Mouse (Mus musculus): ENCODE measurements around the gene Pkp1.

The Pkp1 gene

DNA sequence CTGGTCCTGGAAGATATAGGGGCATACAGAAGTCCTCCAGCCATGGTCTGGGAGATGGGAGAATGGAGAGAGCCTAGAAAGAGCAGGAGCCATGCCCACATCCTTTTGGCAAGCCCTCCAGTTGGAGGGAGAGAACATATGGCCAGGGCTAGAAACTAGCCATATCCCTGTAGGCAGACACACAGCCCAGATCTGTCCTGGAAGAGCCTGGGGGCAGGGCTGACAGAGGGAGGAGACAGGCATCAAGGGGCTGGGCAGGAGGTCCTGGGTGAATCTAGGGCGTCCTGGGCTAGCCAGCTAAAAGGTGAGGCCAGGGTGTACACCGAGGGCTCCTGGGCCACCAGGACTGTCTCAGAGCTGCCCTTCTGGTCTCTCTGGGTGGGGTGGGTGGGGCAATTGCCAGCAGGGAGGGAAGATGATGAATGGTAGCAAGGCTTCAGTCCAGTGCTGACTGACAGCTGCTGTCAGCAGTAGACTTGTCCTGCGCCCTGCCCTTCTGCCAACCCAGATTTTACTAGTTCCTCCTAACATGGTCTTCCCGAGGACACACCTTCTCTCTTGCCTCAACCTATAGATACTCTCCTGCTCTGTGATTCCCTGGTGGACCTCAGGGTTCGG, 5.5 kb upstream of the Pkp1 start:
- no peaks in the 10 kb centered on the region for H3K9me3 ChIP-seq (ENCODE audit: low read length)
- TF ChIP-seq POU5F1 (IDR thresholded peaks at IDR 0.05; ENCODE audit: borderline replicate concordance, low read length): no peak
- TF ChIP-seq NANOG (IDR thresholded peaks at IDR 0.05; ENCODE audit: borderline replicate concordance, low read length): no peak
- H3K36me3 ChIP-seq (ENCODE audit: insufficient read depth, low read length): no peaks in the 10 kb centered on the region
- H3K4me1 ChIP-seq (replicated peaks; ENCODE audit: low read depth, low read length): peaks cover 8% of the 10 kb centered on the region
- peaks cover 82% of the 10 kb centered on the region for H3K27me3 ChIP-seq (ENCODE audit: insufficient read depth, low read length)
- no peak overlapping the region for H3K4me3 ChIP-seq (replicated peaks; ENCODE audit: low read length)

DNA sequence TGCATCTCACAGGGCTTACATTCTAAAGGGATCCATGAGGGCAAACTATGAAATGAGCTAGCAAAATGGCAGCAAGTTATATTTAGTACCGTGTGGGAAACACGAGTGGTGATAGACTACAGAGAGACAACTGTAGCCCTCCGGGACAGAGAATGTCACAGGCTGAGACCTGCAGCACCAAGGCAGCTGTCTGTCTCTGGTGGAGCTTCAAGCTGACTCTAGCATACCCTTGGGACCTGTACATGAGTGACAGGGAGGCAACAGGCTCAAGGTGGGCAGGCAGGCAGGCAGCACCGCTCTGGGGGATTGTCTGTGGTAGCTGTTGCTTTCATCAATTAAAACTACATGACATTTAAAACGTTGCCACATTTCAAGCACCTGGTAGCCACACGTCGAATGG, 4.2 kb upstream of the Pkp1 start:
- H3K4me1 ChIP-seq (replicated peaks; ENCODE audit: low read depth, low read length): peaks cover 11% of the 10 kb centered on the region
- H3K4me3 ChIP-seq (replicated peaks; ENCODE audit: low read length): no peak overlapping the region
- no peaks in the 10 kb centered on the region for H3K9me3 ChIP-seq (ENCODE audit: low read length)
- H3K36me3 ChIP-seq (ENCODE audit: insufficient read depth, low read length): no peaks in the 10 kb centered on the region
- peaks cover 93% of the 10 kb centered on the region for H3K27me3 ChIP-seq (ENCODE audit: insufficient read depth, low read length)
- no peak for TF ChIP-seq POU5F1 (IDR thresholded peaks at IDR 0.05; ENCODE audit: borderline replicate concordance, low read length)
- no peak for TF ChIP-seq NANOG (IDR thresholded peaks at IDR 0.05; ENCODE audit: borderline replicate concordance, low read length)
- TF ChIP-seq CTCF (conservative IDR thresholded peaks at IDR 0.05; ENCODE audit: low read length): no peak

DNA sequence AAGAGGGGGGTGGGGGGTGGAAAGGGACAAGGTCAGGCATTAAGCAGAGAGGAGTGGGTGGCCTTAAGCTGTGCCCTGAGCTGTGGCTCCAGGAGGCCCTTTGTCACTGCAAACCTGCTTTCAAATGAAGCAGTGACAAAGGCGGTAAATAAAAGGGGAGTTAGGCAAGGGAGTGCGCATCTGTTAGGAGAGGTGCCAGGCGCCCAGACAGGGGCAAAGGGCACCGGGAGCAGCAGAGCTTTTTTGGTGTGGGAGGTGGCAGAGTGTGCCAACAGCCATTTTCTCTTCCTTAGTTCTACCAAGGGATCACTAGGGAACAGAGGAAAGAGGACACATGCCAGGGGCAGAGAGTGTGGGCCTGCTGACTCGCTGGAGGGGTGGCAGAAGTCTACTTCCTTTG, 1.8 kb downstream of the Pkp1 start:
- Histone ChIP-seq H3K9me3 (ENCODE audit: low read length) (no peaks in the 10 kb centered on the region), H3K4me1 (replicated peaks; ENCODE audit: low read depth, low read length) (peaks cover 12% of the 10 kb centered on the region), H3K36me3 (ENCODE audit: insufficient read depth, low read length) (no peaks in the 10 kb centered on the region), H3K27me3 (ENCODE audit: insufficient read depth, low read length) (peaks cover 85% of the 10 kb centered on the region), H3K4me3 (replicated peaks; ENCODE audit: low read length) (no peak overlapping the region)
- TF ChIP-seq NANOG (IDR thresholded peaks at IDR 0.05; ENCODE audit: borderline replicate concordance, low read length) (no peak), CTCF (conservative IDR thresholded peaks at IDR 0.05; ENCODE audit: low read length) (no peak)

DNA sequence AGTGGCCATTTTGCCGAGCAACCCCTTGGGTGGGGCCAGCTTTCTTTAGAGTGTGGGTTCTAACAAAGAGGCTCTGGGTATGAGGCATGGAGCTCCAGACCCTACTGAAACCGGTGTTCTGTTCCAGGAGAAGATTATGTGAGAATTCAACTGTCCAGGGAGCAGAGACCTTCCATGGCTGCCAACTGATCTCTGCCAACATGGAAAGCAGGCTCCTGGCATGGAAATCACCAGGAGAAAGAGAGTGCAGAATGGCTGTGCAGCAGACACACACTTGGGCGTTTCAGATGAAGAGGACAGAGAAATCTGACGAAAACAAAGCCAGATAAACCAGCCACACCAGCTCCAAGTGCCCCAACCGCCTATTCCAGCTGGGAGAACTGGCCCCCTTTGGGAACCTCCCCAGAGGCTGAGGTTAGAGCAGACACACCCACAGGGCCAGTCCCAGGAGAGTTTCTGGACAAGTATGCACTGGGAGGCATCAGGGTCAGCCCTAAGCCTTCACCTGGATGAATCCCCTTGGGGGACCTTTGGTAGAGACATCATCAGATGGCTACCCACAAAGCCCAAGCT, 2.4 kb downstream of the Pkp1 start:
- no peak for TF ChIP-seq CTCF (conservative IDR thresholded peaks at IDR 0.05; ENCODE audit: low read length)
- TF ChIP-seq NANOG (IDR thresholded peaks at IDR 0.05; ENCODE audit: borderline replicate concordance, low read length): no peak
- TF ChIP-seq POU5F1 (IDR thresholded peaks at IDR 0.05; ENCODE audit: borderline replicate concordance, low read length): no peak
- Histone ChIP-seq H3K36me3 (ENCODE audit: insufficient read depth, low read length) (no peaks in the 10 kb centered on the region), H3K4me1 (replicated peaks; ENCODE audit: low read depth, low read length) (peaks cover 12% of the 10 kb centered on the region), H3K9me3 (ENCODE audit: low read length) (no peaks in the 10 kb centered on the region), H3K27me3 (ENCODE audit: insufficient read depth, low read length) (peaks cover 84% of the 10 kb centered on the region), H3K4me3 (replicated peaks; ENCODE audit: low read length) (no peak overlapping the region)

DNA sequence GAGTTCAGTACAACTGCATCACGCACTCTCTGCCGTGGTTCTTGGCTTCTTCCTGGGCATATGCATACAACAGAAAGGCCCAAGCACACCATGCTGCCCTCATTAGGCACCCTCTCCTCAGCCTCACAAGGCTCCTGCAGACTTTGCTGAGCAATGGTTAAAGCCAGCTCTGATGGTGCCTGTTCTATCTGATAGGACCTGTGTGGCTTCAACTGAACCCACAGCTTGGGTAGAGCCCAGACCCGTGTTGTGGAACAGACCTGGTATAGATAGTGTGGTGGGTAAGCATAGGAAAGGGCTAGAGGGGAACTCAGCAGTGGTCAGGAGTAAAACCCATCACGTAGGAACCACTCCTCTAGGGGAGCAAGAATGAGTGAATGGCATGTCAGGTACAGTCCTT, 5.3 kb downstream of the Pkp1 start:
- Histone ChIP-seq H3K4me3 (replicated peaks; ENCODE audit: low read length) (no peak overlapping the region), H3K4me1 (replicated peaks; ENCODE audit: low read depth, low read length) (peaks cover 6% of the 10 kb centered on the region), H3K9me3 (ENCODE audit: low read length) (no peaks in the 10 kb centered on the region), H3K27me3 (ENCODE audit: insufficient read depth, low read length) (peaks cover 85% of the 10 kb centered on the region), H3K36me3 (ENCODE audit: insufficient read depth, low read length) (no peaks in the 10 kb centered on the region)
- TF ChIP-seq POU5F1 (IDR thresholded peaks at IDR 0.05; ENCODE audit: borderline replicate concordance, low read length) (no peak), NANOG (IDR thresholded peaks at IDR 0.05; ENCODE audit: borderline replicate concordance, low read length) (no peak), CTCF (conservative IDR thresholded peaks at IDR 0.05; ENCODE audit: low read length) (no peak)

DNA sequence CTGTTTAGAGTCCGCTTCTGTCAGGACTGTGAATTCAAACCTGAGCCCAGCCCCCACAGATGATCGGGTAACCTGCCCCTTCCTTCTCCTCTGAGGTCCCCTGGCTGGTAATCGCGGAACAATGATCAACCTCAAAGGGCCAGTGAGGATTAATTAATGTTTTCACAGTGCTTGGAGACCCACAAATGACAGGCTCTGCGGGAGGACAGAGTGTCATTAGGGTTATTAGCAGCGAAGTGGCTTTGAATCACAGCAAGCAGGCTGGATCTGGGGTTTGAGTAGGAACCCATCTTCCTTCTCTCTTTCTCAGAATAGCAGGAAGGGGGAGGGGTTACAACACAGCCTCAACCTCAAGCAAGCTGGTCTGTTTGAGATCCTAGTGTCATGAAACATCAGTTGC, 9.6 kb downstream of the Pkp1 start:
- Histone ChIP-seq H3K4me1 (replicated peaks; ENCODE audit: low read depth, low read length) (no peaks in the 10 kb centered on the region), H3K36me3 (ENCODE audit: insufficient read depth, low read length) (no peaks in the 10 kb centered on the region), H3K9me3 (ENCODE audit: low read length) (no peaks in the 10 kb centered on the region), H3K4me3 (replicated peaks; ENCODE audit: low read length) (no peak overlapping the region), H3K27me3 (ENCODE audit: insufficient read depth, low read length) (peaks cover 64% of the 10 kb centered on the region)
- TF ChIP-seq NANOG (IDR thresholded peaks at IDR 0.05; ENCODE audit: borderline replicate concordance, low read length) (no peak), CTCF (conservative IDR thresholded peaks at IDR 0.05; ENCODE audit: low read length) (no peak), POU5F1 (IDR thresholded peaks at IDR 0.05; ENCODE audit: borderline replicate concordance, low read length) (no peak)

DNA sequence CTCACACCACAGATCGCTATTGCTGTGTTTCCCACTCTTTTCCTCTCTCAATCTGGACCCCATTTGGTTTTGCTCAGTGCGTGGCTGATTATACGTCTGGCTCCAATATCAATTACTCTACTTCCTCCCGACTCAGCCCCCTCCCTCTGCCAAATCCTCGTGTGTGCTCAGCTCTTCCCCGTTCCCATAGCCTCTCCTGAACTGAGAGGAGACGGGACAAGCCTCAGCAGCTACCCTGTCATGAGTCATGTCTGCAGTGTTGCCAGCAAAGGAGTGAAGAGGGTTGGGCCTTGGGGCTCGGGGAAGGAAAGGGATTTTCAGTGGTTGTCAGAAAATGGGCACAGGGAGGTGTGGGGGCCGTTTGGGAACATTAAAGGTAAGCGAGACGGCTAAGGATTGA, 12.3 kb downstream of the Pkp1 start:
- TF ChIP-seq POU5F1 (IDR thresholded peaks at IDR 0.05; ENCODE audit: borderline replicate concordance, low read length) (no peak), CTCF (conservative IDR thresholded peaks at IDR 0.05; ENCODE audit: low read length) (no peak), NANOG (IDR thresholded peaks at IDR 0.05; ENCODE audit: borderline replicate concordance, low read length) (no peak)
- Histone ChIP-seq H3K4me1 (replicated peaks; ENCODE audit: low read depth, low read length) (no peaks in the 10 kb centered on the region), H3K9me3 (ENCODE audit: low read length) (no peaks in the 10 kb centered on the region), H3K36me3 (ENCODE audit: insufficient read depth, low read length) (no peaks in the 10 kb centered on the region), H3K27me3 (ENCODE audit: insufficient read depth, low read length) (peaks cover 62% of the 10 kb centered on the region), H3K4me3 (replicated peaks; ENCODE audit: low read length) (no peak overlapping the region)

DNA sequence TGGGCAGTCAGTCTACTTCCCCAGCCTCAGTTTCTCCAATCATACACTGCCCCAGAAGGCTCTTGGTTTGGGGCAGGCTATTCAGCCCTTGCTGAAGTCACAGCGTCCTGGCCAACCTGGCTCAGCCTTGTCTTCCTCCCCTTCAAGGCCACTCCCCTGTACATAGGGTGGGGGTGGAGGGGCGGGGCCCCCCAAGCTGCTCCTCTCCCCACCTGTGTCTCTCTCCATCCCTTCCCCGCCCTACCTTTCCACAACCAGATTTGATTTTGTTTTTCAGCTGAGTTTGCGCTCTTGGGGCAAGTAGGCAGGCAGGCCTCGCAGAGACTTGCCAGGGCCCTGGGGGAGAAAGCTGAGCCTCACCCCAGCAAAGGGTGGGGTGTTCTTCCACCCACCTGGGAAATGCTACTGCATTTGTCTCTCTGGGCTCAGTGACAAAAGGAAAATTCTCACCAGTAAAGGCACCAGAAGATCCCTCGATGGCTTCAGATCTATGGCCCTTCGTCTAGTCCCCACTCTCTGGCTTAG, 19.0 kb downstream of the Pkp1 start:
- Histone ChIP-seq H3K4me1 (replicated peaks; ENCODE audit: low read depth, low read length) (peaks cover 8% of the 10 kb centered on the region), H3K9me3 (ENCODE audit: low read length) (peaks cover 7% of the 10 kb centered on the region), H3K4me3 (replicated peaks; ENCODE audit: low read length) (no peak overlapping the region), H3K36me3 (ENCODE audit: insufficient read depth, low read length) (no peaks in the 10 kb centered on the region), H3K27me3 (ENCODE audit: insufficient read depth, low read length) (peaks cover 62% of the 10 kb centered on the region)
- TF ChIP-seq NANOG (IDR thresholded peaks at IDR 0.05; ENCODE audit: borderline replicate concordance, low read length) (no peak), POU5F1 (IDR thresholded peaks at IDR 0.05; ENCODE audit: borderline replicate concordance, low read length) (no peak), CTCF (conservative IDR thresholded peaks at IDR 0.05; ENCODE audit: low read length) (no peak)

DNA sequence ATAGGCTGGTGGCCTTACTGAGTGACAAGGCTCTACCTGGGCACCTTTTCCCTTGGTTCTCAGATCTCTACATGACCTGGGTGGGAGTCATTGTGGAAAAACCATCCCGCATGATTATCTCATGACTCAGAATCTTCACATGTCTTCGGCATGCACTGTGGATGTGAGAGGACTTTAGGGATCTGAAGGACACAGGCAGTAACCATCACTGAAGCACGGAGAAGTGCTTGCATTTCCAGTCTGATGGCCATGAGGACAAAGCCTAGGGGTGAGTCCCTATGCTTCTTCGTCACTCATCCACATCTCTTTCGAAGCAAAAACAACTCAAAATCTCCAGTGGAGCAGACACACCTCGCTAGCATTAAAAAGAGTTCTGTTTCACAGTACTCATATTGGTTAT, 19.7 kb downstream of the Pkp1 start:
- H3K27me3 ChIP-seq (ENCODE audit: insufficient read depth, low read length): peaks cover 66% of the 10 kb centered on the region
- no peak for TF ChIP-seq NANOG (IDR thresholded peaks at IDR 0.05; ENCODE audit: borderline replicate concordance, low read length)
- no peak for TF ChIP-seq CTCF (conservative IDR thresholded peaks at IDR 0.05; ENCODE audit: low read length)
- no peak for TF ChIP-seq POU5F1 (IDR thresholded peaks at IDR 0.05; ENCODE audit: borderline replicate concordance, low read length)
- peaks cover 7% of the 10 kb centered on the region for H3K9me3 ChIP-seq (ENCODE audit: low read length)
- H3K36me3 ChIP-seq (ENCODE audit: insufficient read depth, low read length): no peaks in the 10 kb centered on the region
- peaks cover 8% of the 10 kb centered on the region for H3K4me1 ChIP-seq (replicated peaks; ENCODE audit: low read depth, low read length)
- no peak overlapping the region for H3K4me3 ChIP-seq (replicated peaks; ENCODE audit: low read length)
